Mouse (Mus musculus) heart, embryonic 13.5 days (tissue): ENCODE data around the gene Tmem11. TPM values are rescaled to one million over a fixed set of nuclear protein-coding genes. Genes with fewer than 3 reads are reported as not detected.
A peak's percentile ranks its signal among the peaks of the same experiment; 100 is the strongest.
"Not testable (repeated sequence)": the region's sequence is repeated elsewhere in the genome, so short reads cannot be mapped to it uniquely, and the experiment has no call there.

ENCODE experiments used
- ATAC-seq: fragments of 200-750 bp; cut with Nextera tagmentation; 2 replicates; pipeline ENCODE4 v1.8.0; 2017; ENCODE audit warnings: moderate TSS enrichment; ENCODE audit not compliant: insufficient number of reproducible peaks, low FRiP score, low TSS enrichment; ENCODE audit errors: extremely low read depth
- H3K27ac ChIP-seq: fragments of 300-500 bp; sonication (generic); replicated peaks from 2 replicates; pipeline ENCODE4 v1.5.1; 2015; ENCODE audit warnings: moderate library complexity, mild to moderate bottlenecking, inconsistent platforms
- H3K27me3 ChIP-seq: fragments of 300-500 bp; sonication (generic); replicated peaks from 2 replicates; pipeline ENCODE4 v1.6.1; 2015; ENCODE audit warnings: mild to moderate bottlenecking, inconsistent platforms
- H3K36me3 ChIP-seq: fragments of 300-500 bp; sonication (generic); 2 replicates; pipeline ENCODE4 v1.6.1; 2015; ENCODE audit warnings: mild to moderate bottlenecking, inconsistent platforms
- H3K4me1 ChIP-seq: fragments of 300-500 bp; sonication (generic); 2 replicates; pipeline ENCODE4 v1.6.1; 2015; ENCODE audit warnings: inconsistent platforms
- H3K4me2 ChIP-seq: fragments of 300-500 bp; sonication (generic); 2 replicates; pipeline ENCODE4 v1.6.1; 2015; ENCODE audit warnings: inconsistent platforms, mild to moderate bottlenecking, moderate library complexity
- H3K4me3 ChIP-seq: fragments of 300-500 bp; sonication (generic); 2 replicates; pipeline ENCODE4 v1.5.1; 2015; ENCODE audit warnings: moderate library complexity, mild to moderate bottlenecking, inconsistent platforms
- H3K9ac ChIP-seq: fragments of 300-500 bp; sonication (generic); 2 replicates; pipeline ENCODE4 v1.6.1; 2015; ENCODE audit warnings: inconsistent platforms, mild to moderate bottlenecking, moderate library complexity
- H3K9me3 ChIP-seq: fragments of 300-500 bp; sonication (generic); 2 replicates; pipeline ENCODE4 v1.6.1; 2016; ENCODE audit warnings: inconsistent platforms
- WGBS: fragments of 180-500 bp; shearing (Covaris S2); methylation state at CpG from one replicate; pipeline ENCODE4 v1.1.7; 2015; ENCODE audit warnings: mixed read lengths; 5-methylcytosine and 5-hydroxymethylcytosine counted together
- polyA plus RNA-seq: library from polyadenylated mRNA; unstranded; fragments of >200 nt; fragmentation: Nextera tagmentation; extraction: Ambion mirVana; gene quantifications from 2 replicates; pipeline ENCODE4 v1.2.1, GENCODE M21; 2015

The Tmem11 gene
- polyA plus RNA-seq, 1 experiment from 2014 or later, result 60.6 TPM

GRCm38 (mm10) chr11:60909626-60910025 is 30.6 kb upstream of the Tmem11 start:
- no peak overlapping the region for H3K4me2 ChIP-seq
- no peak for ATAC-seq
- no peaks in the 10 kb centered on the region for H3K9me3 ChIP-seq
- peaks cover 22% of the 10 kb centered on the region for H3K36me3 ChIP-seq
- 76% methylated on average over 1 of the region's 1 CpGs for WGBS
- H3K9ac ChIP-seq, result no peak overlapping the region
- H3K4me1 ChIP-seq, result peaks cover 27% of the 10 kb centered on the region
- no peaks in the 10 kb centered on the region for H3K27me3 ChIP-seq
- no peak overlapping the region for H3K27ac ChIP-seq
- no peak overlapping the region for H3K4me3 ChIP-seq

GRCm38 (mm10) chr11:60908073-60908472 is 29.0 kb upstream of the Tmem11 start:
- 55% methylated on average over 3 of the region's 3 CpGs for WGBS
- Histone ChIP-seq H3K36me3 (peaks cover 38% of the 10 kb centered on the region), H3K27me3 (no peaks in the 10 kb centered on the region), H3K9ac (no peak overlapping the region), H3K4me3 (no peak overlapping the region), H3K4me2 (no peak overlapping the region), H3K4me1 (peaks cover 20% of the 10 kb centered on the region), H3K27ac (no peak overlapping the region), H3K9me3 (no peaks in the 10 kb centered on the region)
- ATAC-seq, result no peak

GRCm38 (mm10) chr11:60906449-60906848 is 27.4 kb upstream of the Tmem11 start:
- Histone ChIP-seq H3K9ac (no peak overlapping the region), H3K4me1 (peaks cover 13% of the 10 kb centered on the region), H3K36me3 (peaks cover 39% of the 10 kb centered on the region), H3K4me3 (no peak overlapping the region), H3K27me3 (no peaks in the 10 kb centered on the region), H3K27ac (no peak overlapping the region), H3K9me3 (no peaks in the 10 kb centered on the region), H3K4me2 (no peak overlapping the region)
- 83% methylated on average over 4 of the region's 4 CpGs for WGBS
- ATAC-seq, result no peak

GRCm38 (mm10) chr11:60905407-60906120 is 26.5 kb upstream of the Tmem11 start:
- ATAC-seq, result no peak
- Histone ChIP-seq H3K4me3 (no peak overlapping the region), H3K27me3 (no peaks in the 10 kb centered on the region), H3K4me1 (peaks cover 9% of the 10 kb centered on the region; the same call in 1 of the 2 replicates), H3K36me3 (peaks cover 39% of the 10 kb centered on the region), H3K9ac (no peak overlapping the region), H3K4me2 (no peak overlapping the region), H3K9me3 (no peaks in the 10 kb centered on the region), H3K27ac (no peak overlapping the region)
- 85% methylated on average over 10 of the region's 10 CpGs for WGBS

GRCm38 (mm10) chr11:60903661-60904061 is 24.6 kb upstream of the Tmem11 start:
- WGBS, result 84% methylated on average over 6 of the region's 6 CpGs
- ATAC-seq, result no peak
- H3K4me1 ChIP-seq, result peaks cover 9% of the 10 kb centered on the region; the same call in 1 of the 2 replicates
- peaks cover 39% of the 10 kb centered on the region for H3K36me3 ChIP-seq
- H3K9ac ChIP-seq, result no peak overlapping the region
- H3K27me3 ChIP-seq, result no peaks in the 10 kb centered on the region
- no peak overlapping the region for H3K4me3 ChIP-seq
- no peak overlapping the region for H3K27ac ChIP-seq
- H3K9me3 ChIP-seq, result no peaks in the 10 kb centered on the region
- no peak overlapping the region for H3K4me2 ChIP-seq

GRCm38 (mm10) chr11:60902486-60902885 is 23.4 kb upstream of the Tmem11 start:
- H3K4me3 ChIP-seq, result no peak overlapping the region
- H3K9me3 ChIP-seq, result no peaks in the 10 kb centered on the region
- H3K27me3 ChIP-seq, result no peaks in the 10 kb centered on the region
- H3K9ac ChIP-seq, result no peak overlapping the region
- no peak overlapping the region for H3K4me2 ChIP-seq
- H3K27ac ChIP-seq, result 0 out of 2 replicates have a peak overlapping the region, but pooled peaks have one; percentile 1
- ATAC-seq, result no peak
- H3K36me3 ChIP-seq, result peaks cover 39% of the 10 kb centered on the region
- 55% methylated on average over 4 of the region's 4 CpGs for WGBS
- peaks cover 9% of the 10 kb centered on the region; the same call in 1 of the 2 replicates for H3K4me1 ChIP-seq

- H3K27ac ChIP-seq, result 0 out of 2 replicates have a peak overlapping the region, but pooled peaks have one; percentile 1
- WGBS, result 72% methylated on average over 7 of the region's 7 CpGs
- H3K4me2 ChIP-seq, result no peak overlapping the region
- no peak overlapping the region for H3K4me3 ChIP-seq
- peaks cover 39% of the 10 kb centered on the region for H3K36me3 ChIP-seq
- no peaks in the 10 kb centered on the region for H3K27me3 ChIP-seq
- H3K9ac ChIP-seq, result no peak overlapping the region
- no peaks in the 10 kb centered on the region for H3K9me3 ChIP-seq
- ATAC-seq, result no peak
- peaks cover 13% of the 10 kb centered on the region for H3K4me1 ChIP-seq
These were observed 22.9 kb upstream of the Tmem11 start for GRCm38 (mm10) chr11:60902001-60902400.

- H3K27ac ChIP-seq, result peak overlapping the region; percentile 65
- ATAC-seq, result no peak
- 10% methylated on average over 4 of the region's 4 CpGs for WGBS
These were observed 16.8 kb upstream of the Tmem11 start for GRCm38 (mm10) chr11:60895915-60896314.

GRCm38 (mm10) chr11:60890744-60891143 is 11.7 kb upstream of the Tmem11 start:
- Histone ChIP-seq H3K4me1 (peaks cover 24% of the 10 kb centered on the region), H3K36me3 (no peaks in the 10 kb centered on the region), H3K27me3 (no peaks in the 10 kb centered on the region), H3K4me2 (no peak overlapping the region), H3K27ac (no peak overlapping the region), H3K4me3 (no peak overlapping the region), H3K9ac (no peak overlapping the region), H3K9me3 (no peaks in the 10 kb centered on the region)
- no peak for ATAC-seq
- WGBS, result 50% methylated on average over 3 of the region's 3 CpGs

More at GRCm38 (mm10) chr11:60895915-60896314, 16.8 kb upstream of the Tmem11 start:
- peaks cover 20% of the 10 kb centered on the region for H3K4me1 ChIP-seq
- no peak overlapping the region for H3K9ac ChIP-seq
- H3K4me2 ChIP-seq, result peak overlapping the region; percentile 9; the same call in 1 of the 2 replicates
- no peaks in the 10 kb centered on the region for H3K9me3 ChIP-seq
- no peaks in the 10 kb centered on the region for H3K27me3 ChIP-seq
- H3K36me3 ChIP-seq, result no peaks in the 10 kb centered on the region
- H3K4me3 ChIP-seq, result no peak overlapping the region

GRCm38 (mm10) chr11:60890286-60890685 is 11.2 kb upstream of the Tmem11 start:
- no peak for ATAC-seq
- no peaks in the 10 kb centered on the region for H3K9me3 ChIP-seq
- no peaks in the 10 kb centered on the region for H3K36me3 ChIP-seq
- H3K9ac ChIP-seq, result no peak overlapping the region
- 72% methylated on average over 6 of the region's 6 CpGs for WGBS
- no peak overlapping the region for H3K27ac ChIP-seq
- no peak overlapping the region for H3K4me2 ChIP-seq
- H3K27me3 ChIP-seq, result no peaks in the 10 kb centered on the region
- peaks cover 20% of the 10 kb centered on the region for H3K4me1 ChIP-seq
- H3K4me3 ChIP-seq, result no peak overlapping the region

- no peak overlapping the region for H3K9ac ChIP-seq
- no peaks in the 10 kb centered on the region for H3K9me3 ChIP-seq
- H3K4me1 ChIP-seq, result peaks cover 20% of the 10 kb centered on the region
- H3K27me3 ChIP-seq, result no peaks in the 10 kb centered on the region
- no peak overlapping the region for H3K4me3 ChIP-seq
- no peak overlapping the region for H3K4me2 ChIP-seq
- no peak for ATAC-seq
- WGBS, result 62% methylated on average over 2 of the region's 2 CpGs
- no peak overlapping the region for H3K27ac ChIP-seq
- no peaks in the 10 kb centered on the region for H3K36me3 ChIP-seq
These were observed 10.8 kb upstream of the Tmem11 start for GRCm38 (mm10) chr11:60889861-60890260.

- not testable (repeated sequence) for H3K4me3 ChIP-seq, H3K4me2 ChIP-seq, H3K9me3 ChIP-seq, H3K36me3 ChIP-seq, H3K27me3 ChIP-seq, ATAC-seq
- Histone ChIP-seq H3K4me1 (peaks cover 27% of the 10 kb centered on the region), H3K9ac (0 out of 2 replicates have a peak overlapping the region, but pooled peaks have one; percentile 25), H3K27ac (peak overlapping the region; percentile 32)
- 83% methylated on average over 3 of the region's 3 CpGs for WGBS
These were observed 7.9 kb upstream of the Tmem11 start for GRCm38 (mm10) chr11:60886986-60887385.
